Mouse (Mus musculus) thymus, postnatal 0 days (tissue): ENCODE measurements around the gene Cfap206. TPM values are rescaled to one million over a fixed set of nuclear protein-coding genes. Genes with fewer than 3 reads are reported as not detected.

Source experiments
- DNase-seq: peaks from one replicate; pipeline ENCODE4 v3.0.0-alpha.2; 2015; ENCODE audit warnings: low spot score
- polyA plus RNA-seq: library from polyadenylated mRNA; unstranded; fragments of >200 nt; fragmentation: Nextera tagmentation; extraction: Ambion mirVana; gene quantifications from 2 replicates; pipeline ENCODE4 v1.2.1, GENCODE M21; 2015

The Cfap206 gene
- polyA plus RNA-seq, 1 experiment from 2014 or later = 0.56 TPM

DNA sequence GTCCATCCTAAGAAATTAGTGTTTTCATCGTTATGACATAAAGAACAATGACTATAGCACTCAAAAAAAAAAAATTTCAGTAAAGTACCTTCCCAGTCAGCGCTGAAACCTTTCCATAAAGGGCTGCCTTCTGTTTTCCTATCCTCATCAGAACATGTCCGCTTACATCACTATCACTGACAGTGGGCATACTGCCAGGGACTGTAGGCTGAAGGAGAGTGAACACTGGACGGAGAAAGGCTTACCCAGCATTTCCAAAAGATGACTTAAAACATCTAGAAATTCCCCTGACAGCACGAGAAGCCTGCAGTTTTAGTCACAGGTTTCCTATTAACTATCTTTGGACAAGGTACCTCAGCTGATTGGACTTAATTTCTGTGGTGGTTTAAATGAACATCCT lies 56.3 kb downstream of the Cfap206 start:
- DNase-seq = no peak

DNA sequence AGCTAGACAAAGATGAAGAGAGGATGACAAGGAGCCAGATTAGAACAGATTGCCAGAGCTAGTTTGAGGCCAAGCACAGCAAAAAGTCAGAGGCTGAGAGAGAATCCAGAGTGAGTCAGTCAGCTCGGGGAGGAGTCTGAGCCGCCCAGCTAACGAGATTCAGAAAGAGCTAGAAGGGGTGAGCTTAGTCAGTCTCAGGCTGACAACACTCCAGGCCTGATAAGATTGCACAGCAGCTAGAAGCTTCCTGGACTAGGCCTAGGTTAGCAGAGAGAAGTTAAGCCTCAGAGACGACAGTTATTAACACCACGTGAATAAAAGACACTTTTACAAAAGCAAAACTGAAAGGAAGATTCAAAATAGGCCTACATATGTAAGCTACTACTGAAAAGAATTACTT lies 62.1 kb downstream of the Cfap206 start:
- DNase-seq = no peak

DNA sequence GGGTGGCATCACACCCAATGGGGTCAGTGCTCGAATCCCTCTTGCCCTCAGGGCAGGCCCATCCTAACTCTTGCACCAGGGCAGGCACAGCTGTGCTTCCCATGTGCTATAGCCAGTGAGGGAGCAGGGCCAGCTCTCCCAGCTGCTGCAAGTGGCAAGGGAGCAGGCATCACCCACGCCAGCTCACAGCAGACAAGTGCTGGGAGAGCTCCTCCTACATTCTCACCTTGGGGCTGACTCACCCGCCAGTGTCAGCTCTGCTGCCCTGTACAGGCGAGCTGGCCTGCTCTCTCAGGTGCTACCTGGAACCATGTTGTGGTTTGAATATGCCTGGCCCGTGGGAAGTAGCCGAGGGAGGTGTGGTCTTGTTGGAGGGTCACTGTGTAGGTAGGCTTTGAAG lies 68.1 kb downstream of the Cfap206 start:
- no peak for DNase-seq

DNA sequence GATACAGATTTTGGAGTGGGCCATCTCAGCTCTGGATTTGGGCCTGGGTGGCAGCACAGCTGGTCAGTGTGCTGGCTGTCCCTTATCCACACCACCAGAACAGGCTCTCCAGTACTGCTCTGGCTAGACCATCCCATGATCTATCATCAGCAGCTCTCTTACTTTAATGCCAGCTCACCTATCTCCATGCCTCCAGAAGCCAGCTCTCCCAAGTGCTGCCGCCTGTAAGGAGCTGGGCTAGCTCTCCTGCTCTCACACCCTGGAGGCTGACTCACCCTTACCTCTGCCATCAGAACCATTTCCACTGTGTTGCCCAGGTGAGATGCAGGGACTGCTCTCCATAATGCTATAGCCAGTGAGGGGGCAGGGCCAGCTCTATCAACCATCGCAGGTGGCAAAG lies 68.5 kb downstream of the Cfap206 start:
- no peak for DNase-seq

DNA sequence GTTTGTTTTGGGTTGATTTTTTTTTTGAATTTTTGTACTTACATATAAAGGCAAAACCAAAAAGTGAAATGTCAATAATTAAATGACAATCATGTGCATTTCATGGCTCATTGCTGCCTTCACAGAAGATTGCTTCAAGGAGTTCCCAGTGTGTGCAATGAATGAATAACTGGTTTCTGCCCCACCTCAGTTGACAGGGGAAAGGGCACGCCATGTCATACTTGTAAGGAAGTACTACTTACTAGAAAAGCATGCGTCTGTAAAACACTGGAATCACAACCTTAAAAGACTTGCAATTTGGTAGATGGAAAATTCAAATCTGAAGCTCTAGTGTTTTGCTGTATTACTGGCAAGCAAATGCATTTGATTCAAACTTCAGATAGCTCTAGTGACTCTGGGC lies 71.0 kb downstream of the Cfap206 start:
- no peak for DNase-seq

DNA sequence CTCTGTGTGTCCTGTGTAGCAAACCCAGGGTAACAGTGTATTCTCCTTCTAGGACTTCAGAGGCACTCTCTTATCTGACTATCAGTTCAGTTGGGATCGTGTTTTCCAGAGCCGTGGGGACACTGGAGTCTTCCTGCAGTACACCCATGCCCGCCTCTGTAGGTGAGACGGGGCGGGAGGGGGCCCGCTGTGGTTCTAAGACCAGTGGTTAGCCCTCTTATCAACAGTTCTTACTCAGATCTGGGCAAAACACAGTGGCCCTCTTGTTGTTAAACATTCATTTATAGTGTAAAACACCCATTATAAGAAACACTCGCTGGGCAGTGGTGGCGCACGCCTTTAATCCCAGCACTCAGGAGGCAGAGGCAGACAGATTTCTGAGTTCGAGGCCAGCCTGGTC lies 73.9 kb downstream of the Cfap206 start:
- DNase-seq = no peak

DNA sequence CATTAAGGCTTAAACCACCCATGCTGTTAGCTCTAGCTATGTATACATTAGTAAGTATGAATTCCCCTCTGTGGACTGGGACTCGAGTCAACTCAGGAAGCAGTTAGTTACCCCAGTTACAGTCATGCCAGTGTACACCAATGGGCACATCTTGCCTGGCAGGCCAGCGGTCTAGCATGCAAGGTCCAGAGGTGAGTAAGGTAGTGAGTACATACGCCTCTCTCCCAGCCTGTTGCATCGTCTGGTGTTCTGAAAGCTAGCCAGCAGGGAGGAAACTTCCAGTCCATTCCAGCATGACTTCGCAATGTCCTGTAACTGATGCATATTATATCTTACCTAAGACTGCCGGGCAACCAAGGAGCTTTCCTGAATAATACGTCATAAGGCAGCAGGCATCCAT lies 76.8 kb downstream of the Cfap206 start:
- DNase-seq = no peak

DNA sequence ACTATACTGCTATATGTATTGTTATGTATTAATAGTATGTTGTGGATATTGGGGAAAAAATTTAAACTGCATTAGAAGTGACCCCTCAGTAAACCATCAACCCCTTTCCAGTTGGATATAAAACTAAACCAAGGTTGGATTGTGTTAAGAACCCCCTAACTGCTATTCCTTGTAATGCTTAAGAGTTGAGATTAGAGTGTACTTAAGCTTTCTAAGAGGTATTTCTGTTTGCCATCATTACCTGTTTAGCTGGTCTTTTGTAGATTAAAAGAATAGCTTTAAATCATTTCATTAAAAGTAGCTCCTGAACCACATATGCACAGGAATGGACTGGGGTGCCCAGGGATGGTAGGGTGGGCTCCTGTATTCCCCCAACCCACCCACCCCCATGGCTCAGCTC lies 85.2 kb downstream of the Cfap206 start:
- DNase-seq = no peak

DNA sequence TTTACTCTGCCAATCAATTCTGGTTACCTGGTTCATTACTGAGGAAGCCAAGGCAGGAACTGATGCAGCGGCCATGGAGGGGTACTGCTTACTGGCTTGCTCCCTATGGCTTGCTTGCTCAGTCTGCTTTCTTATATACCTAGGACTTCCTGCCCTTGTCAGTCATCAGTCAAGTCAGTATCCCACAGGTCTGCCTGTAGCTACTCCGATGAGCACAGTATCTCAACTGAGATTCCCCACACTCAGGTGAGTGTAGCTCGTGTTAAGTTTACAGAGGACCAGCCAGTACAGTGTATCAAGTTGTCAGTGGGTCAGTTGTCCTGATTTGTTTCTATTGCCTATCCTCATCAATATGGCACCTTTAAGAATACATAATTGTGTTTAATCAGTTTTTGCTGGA lies 89.3 kb downstream of the Cfap206 start:
- no peak for DNase-seq

DNA sequence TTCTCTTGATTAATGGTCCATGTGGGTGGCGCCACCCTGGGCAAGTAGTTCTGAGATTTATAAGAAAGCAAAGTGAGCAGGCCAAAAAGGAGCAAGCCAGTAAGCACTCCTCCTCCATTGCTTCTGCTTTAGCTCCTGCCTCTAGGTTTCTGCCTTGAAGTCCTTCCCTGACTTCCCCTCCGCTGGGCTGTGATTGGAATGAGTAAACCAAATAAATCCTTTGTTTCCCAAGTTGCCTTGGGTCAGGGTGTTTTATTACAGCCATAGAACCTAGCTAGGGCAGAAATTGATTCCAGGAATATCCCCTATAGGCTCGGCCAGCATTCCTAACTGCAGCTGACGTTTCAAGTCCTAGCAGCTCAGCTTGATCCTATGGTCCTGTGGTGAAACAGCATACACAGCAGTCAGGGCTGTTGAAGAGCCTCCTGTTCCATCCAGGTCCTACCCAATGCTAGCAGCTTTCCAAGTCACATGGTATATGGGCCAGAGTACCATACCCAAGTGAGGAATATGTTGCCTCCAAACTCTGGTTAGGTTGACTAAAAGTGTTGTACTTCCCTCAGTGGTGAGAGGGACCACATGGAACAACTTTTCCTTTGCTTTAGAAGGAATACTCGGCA lies 90.2 kb downstream of the Cfap206 start:
- no peak for DNase-seq

Other genes with a start within 250 kb of the Cfap206 start
- gene Akirin2, start 179.3 kb downstream of the Cfap206 start, polyA plus RNA-seq = 53.5 and 67.2 TPM in 2 replicates
- gene Orc3, start 115.3 kb downstream of the Cfap206 start, polyA plus RNA-seq = 91.6 and 93.2 TPM in 2 replicates
- gene Rars2, start 115.2 kb downstream of the Cfap206 start, polyA plus RNA-seq = 51.5 and 52.9 TPM in 2 replicates
- gene Slc35a1, start 42.8 kb downstream of the Cfap206 start, polyA plus RNA-seq = 15.9 and 26.0 TPM in 2 replicates
- not detected in 2 replicates for gene Gm136, start 26.1 kb upstream of the Cfap206 start, polyA plus RNA-seq
- gene Smim8, start 48.2 kb upstream of the Cfap206 start, polyA plus RNA-seq = 108 TPM in 2 replicates
- 19.3 and 20.7 TPM in 2 replicates for gene Zfp292, start 152.8 kb upstream of the Cfap206 start, polyA plus RNA-seq
- gene Cga, start 163.6 kb upstream of the Cfap206 start, polyA plus RNA-seq = 1.7 and 1.8 TPM in 2 replicates